Mouse (Mus musculus) ES-Bruce4 (cell line): Measurements from ENCODE around the gene Itgb8.

Experiments
- CTCF ChIP-seq: IDR thresholded peaks from one replicate; pipeline ENCODE4 v1.8.1; 2011; ENCODE audit warnings: low read depth, low read length
- EP300 ChIP-seq: IDR thresholded peaks from 2 replicates; pipeline ENCODE4 v1.6.1; 2011; ENCODE audit warnings: low read depth, low read length; ENCODE audit not compliant: insufficient read depth

DNA sequence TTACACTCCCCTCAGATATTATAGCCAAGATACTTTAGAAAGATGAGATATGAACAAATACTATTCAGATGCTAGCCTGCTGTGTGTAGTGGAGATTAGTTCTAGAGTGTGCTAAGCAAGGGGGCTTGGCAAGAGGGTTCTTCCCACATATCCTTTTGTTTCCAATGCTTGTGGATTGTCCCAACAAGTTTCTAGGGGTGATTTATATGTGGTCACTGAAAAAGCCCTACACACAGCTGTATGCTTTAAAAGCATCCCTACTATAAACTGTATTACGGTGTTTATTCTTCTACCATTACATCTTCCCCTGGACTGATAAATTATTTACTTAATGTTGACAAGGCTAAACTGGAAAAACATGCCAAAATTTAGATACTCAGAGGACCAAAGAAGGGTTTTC is 92.6 kb downstream of the Itgb8 start:
- TF ChIP-seq CTCF, result no peak
- TF ChIP-seq EP300, result no peak
